ENCODE assay signal across 10 mouse cellular contexts in genomic region chr17:10321092-10321491, GRCm38 (mm10). TPM values are rescaled to one million over a fixed set of nuclear protein-coding genes. Genes with fewer than 3 reads are reported as not detected.
DNase-seq lines count a peak whose midpoint lies in the region; ATAC-seq and TF ChIP-seq lines count a peak whose summit lies in the region.
"Had no signal": no experiment of that assay in that cellular context is flagged by ENCODE, and none has a peak within 500 bp of the region (broad histone marks: within the 10 kb centered on the region; RNA-seq: fewer than 3 reads in every experiment).

No protein-coding gene starts in this region.

- no peaks in the 10 kb centered on the region for H3K27me3 ChIP-seq in kidney, embryonic 14.5 days (ENCODE audit: control insufficient read depth, insufficient read depth, low read length)
- no peaks in the 10 kb centered on the region for H3K27me3 ChIP-seq in forebrain, embryonic 15.5 days

- no peaks in the 10 kb centered on the region for H3K9me3 ChIP-seq in kidney, embryonic 14.5 days (ENCODE audit: control insufficient read depth, low read length)
- no peaks in the 10 kb centered on the region for H3K9me3 ChIP-seq in forebrain, embryonic 15.5 days

- TF ChIP-seq POLR2A in brain, embryonic 14.5 days (IDR thresholded peaks at IDR 0.05; ENCODE audit: borderline replicate concordance, extremely low read depth, insufficient read depth, insufficient read length, poor library complexity, severe bottlenecking), result no peak

- no peak overlapping the region for H3K9ac ChIP-seq in kidney, embryonic 14.5 days (ENCODE audit: low read depth, low read length)
- 0 out of 2 replicates have a peak overlapping the region, but pooled peaks have one; percentile 22 for H3K9ac ChIP-seq in forebrain, embryonic 15.5 days (replicated peaks)

- H3K4me1 ChIP-seq in kidney, embryonic 14.5 days (ENCODE audit: control insufficient read depth, insufficient read depth, low read length), result peaks cover 23% of the 10 kb centered on the region; the same call in 1 of the 2 replicates
- H3K4me1 ChIP-seq in forebrain, embryonic 15.5 days, result peaks cover 21% of the 10 kb centered on the region

- no peak overlapping the region for H3K27ac ChIP-seq in kidney, embryonic 14.5 days (ENCODE audit: low read depth, low read length)
- 0 out of 2 replicates have a peak overlapping the region, but pooled peaks have one; percentile 11 for H3K27ac ChIP-seq in forebrain, embryonic 15.5 days (replicated peaks)

- WGBS in kidney, embryonic 14.5 days, result 36% methylated on average over 1 of the region's 1 CpGs
- WGBS in forebrain, embryonic 15.5 days, result 0% methylated on average over 1 of the region's 1 CpGs

- no peak for TF ChIP-seq CTCF in brain, embryonic 14.5 days (IDR thresholded peaks at IDR 0.05; ENCODE audit: borderline replicate concordance, extremely low read depth, insufficient read depth, insufficient read length)

- H3K4me2 ChIP-seq in kidney, embryonic 14.5 days (replicated peaks; ENCODE audit: low read depth, low read length), result peak overlapping the region; percentile 31; the same call in 1 of the 2 replicates
- peak overlapping the region; percentile 32 for H3K4me2 ChIP-seq in forebrain, embryonic 15.5 days (replicated peaks)

- H3K4me3 ChIP-seq in kidney, embryonic 14.5 days (ENCODE audit: low read length), result no peak overlapping the region
- peak overlapping the region; percentile 25 for H3K4me3 ChIP-seq in forebrain, embryonic 15.5 days

- DNase-seq in kidney, postnatal 25 days, result no peak
- peak; percentile 63 for DNase-seq in brain, embryonic 14.5 days (ENCODE audit: low read depth)
- DNase-seq in embryo, embryonic 10.5 days (ENCODE audit: low spot score), result no peak
- no peak for DNase-seq in right cerebral cortex, postnatal 36 days (ENCODE audit: low spot score in 2 of 2)
- DNase-seq in gastrocnemius, postnatal 10 days, result no peak
- DNase-seq: adrenal gland, postnatal 36 days; kidney, adult 18-20 months had no signal

- H3K36me3 ChIP-seq in kidney, embryonic 14.5 days (ENCODE audit: control insufficient read depth, insufficient read depth, low read length), result no peaks in the 10 kb centered on the region
- peaks cover 5% of the 10 kb centered on the region; the same call in 1 of the 2 replicates for H3K36me3 ChIP-seq in forebrain, embryonic 15.5 days

- ATAC-seq in kidney, embryonic 14.5 days (ENCODE audit: low FRiP score, low TSS enrichment), result no peak
- ATAC-seq in forebrain, embryonic 15.5 days (replicated peaks), result no peak
- ATAC-seq in megakaryocyte progenitor cell, adult 5-6 weeks (replicated peaks; ENCODE audit: poor library complexity), result peak; percentile 28

RNA-seq across cellular contexts. Expression of gene Qk, which starts 1.4 kb away (rescaled TPM):
- 43.7 and 49.3 TPM in 2 replicates for polyA plus RNA-seq in kidney, embryonic 14.5 days (2014; fragmentation: Nextera tagmentation; extraction: Ambion mirVana)
- 203 and 234 TPM in 2 replicates for polyA plus RNA-seq in brain, embryonic 14.5 days (2012; rRNA removed)
- 45.4 and 45.5 TPM in 2 replicates for polyA plus RNA-seq in forebrain, embryonic 15.5 days (2015; fragmentation: Nextera tagmentation; extraction: Ambion mirVana)
- total RNA-seq in megakaryocyte progenitor cell, adult 5-6 weeks (2015), result 157 and 168 TPM in 2 replicates
- total RNA-seq in megakaryocyte progenitor cell, adult 5-6 weeks (2017), result 53.9 and 58.1 TPM in 2 replicates
- total RNA-seq in gastrocnemius, postnatal 10 days (2021), result 100 to 1,000 TPM; 268 to 288 TPM
